Mouse (Mus musculus): ENCODE data around the gene Tmco4.

GRCm38 (mm10) chr4:138983422-138983821, 10.7 kb downstream of the Tmco4 start:
- no peak for TF ChIP-seq CTCF (IDR thresholded peaks at IDR 0.05; ENCODE audit: low read depth)
- TF ChIP-seq EP300 (IDR thresholded peaks at IDR 0.05; ENCODE audit: low read depth): no peak

Measured in liver, postnatal 0 days (tissue).